Mouse (Mus musculus) intestine, postnatal 0 days (tissue): ENCODE results near the gene Ndufc2. TPM values are rescaled to one million over a fixed set of nuclear protein-coding genes. Genes with fewer than 3 reads are reported as not detected.
A peak's percentile ranks its signal among the peaks of the same experiment; 100 is the strongest.

Experiments used
- ATAC-seq: fragments of 200-750 bp; cut with Nextera tagmentation; 2 replicates; pipeline ENCODE4 v1.8.0; 2017; ENCODE audit warnings: mild to moderate bottlenecking, moderate TSS enrichment, moderate library complexity
- H3K27ac ChIP-seq: fragments of 300-500 bp; sonication (generic); 2 replicates; pipeline ENCODE4 v1.5.1; 2014; ENCODE audit warnings: mild to moderate bottlenecking, low read depth, low read length, moderate library complexity
- H3K27me3 ChIP-seq: fragments of 300-500 bp; sonication (generic); replicated peaks from 2 replicates; pipeline ENCODE4 v1.6.1; 2014; ENCODE audit warnings: low read length, mixed read lengths; ENCODE audit not compliant: control insufficient read depth, insufficient read depth
- H3K36me3 ChIP-seq: fragments of 300-500 bp; sonication (generic); 2 replicates; pipeline ENCODE4 v1.6.1; 2014; ENCODE audit warnings: mild to moderate bottlenecking, moderate library complexity; ENCODE audit not compliant: control insufficient read depth, insufficient read depth
- H3K4me1 ChIP-seq: fragments of 300-500 bp; sonication (generic); replicated peaks from 2 replicates; pipeline ENCODE4 v1.6.1; 2014; ENCODE audit warnings: antibody characterized with exemption, low read length, mixed read lengths; ENCODE audit not compliant: control insufficient read depth, insufficient read depth
- H3K4me2 ChIP-seq: fragments of 300-500 bp; sonication (generic); replicated peaks from 2 replicates; pipeline ENCODE4 v1.6.1; 2014; ENCODE audit warnings: low read depth, mild to moderate bottlenecking, moderate library complexity
- H3K4me3 ChIP-seq: fragments of 300-500 bp; sonication (generic); 2 replicates; pipeline ENCODE4 v1.5.1; 2014; ENCODE audit warnings: low read depth, low read length
- H3K9ac ChIP-seq: fragments of 300-500 bp; sonication (generic); 2 replicates; pipeline ENCODE4 v1.6.1; 2014; ENCODE audit warnings: mild to moderate bottlenecking, low read depth, low read length
- H3K9me3 ChIP-seq: fragments of 300-500 bp; sonication (generic); 2 replicates; pipeline ENCODE4 v1.6.1; 2016; ENCODE audit warnings: mixed run types; ENCODE audit not compliant: control insufficient read depth
- CTCF ChIP-seq: sonication (generic); IDR thresholded peaks from 2 replicates; pipeline ENCODE4 v1.5.1; 2016; ENCODE audit warnings: low read depth, mild to moderate bottlenecking, control low read depth, antibody characterized with exemption, moderate library complexity
- WGBS: fragments of 180-500 bp; shearing (Covaris S2); extraction: QIAGEN DNeasy Blood & Tissue Kit; methylation state at CpG from one replicate; pipeline ENCODE4 v1.1.7; 2014; 5-methylcytosine and 5-hydroxymethylcytosine counted together
- polyA plus RNA-seq: library from polyadenylated mRNA; unstranded; fragments of >200 nt; fragmentation: Nextera tagmentation; extraction: Ambion mirVana; gene quantifications from 2 replicates; pipeline ENCODE4 v1.2.1, GENCODE M21; 2015

The Ndufc2 gene
- polyA plus RNA-seq, 1 experiment from 2014 or later = 549 TPM

DNA sequence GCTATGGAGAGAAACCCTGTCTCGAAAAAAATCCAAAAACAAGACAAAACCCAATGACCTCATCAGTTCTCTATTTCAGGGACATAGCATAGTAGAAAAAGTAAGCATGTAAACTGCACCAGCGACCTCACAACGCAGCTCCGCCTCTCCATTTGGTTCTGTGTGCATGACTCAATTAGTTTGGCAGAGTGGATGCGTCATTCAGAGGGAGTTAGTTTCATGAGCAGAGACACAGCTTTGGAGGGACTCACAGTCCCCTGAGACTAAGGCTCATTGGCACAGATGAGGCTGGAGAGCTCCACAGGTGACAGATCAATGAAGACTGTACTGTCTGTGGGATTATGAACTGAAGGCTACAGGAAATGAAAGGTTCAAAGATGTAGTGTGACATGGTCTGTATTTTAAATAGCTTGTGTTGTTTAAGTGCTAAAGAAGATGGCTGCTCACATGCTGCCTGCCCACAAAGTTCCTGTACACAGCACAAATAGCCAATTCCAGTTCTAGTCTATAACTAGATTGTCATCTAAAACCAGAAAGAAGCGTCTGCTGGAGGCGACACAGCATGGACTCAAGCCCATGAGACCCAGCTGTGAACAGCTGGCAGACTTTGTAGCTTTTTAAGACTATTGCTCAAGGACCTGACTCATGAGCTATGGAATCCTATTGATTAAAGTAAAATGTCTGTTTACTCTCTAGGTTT is 13.5 kb upstream of the Ndufc2 start:
- whole genome bisulfite sequencing = 73% methylated on average over 7 of the region's 7 CpGs
- Histone ChIP-seq H3K36me3 (peaks cover 68% of the 10 kb centered on the region), H3K4me2 (no peak overlapping the region), H3K9me3 (no peaks in the 10 kb centered on the region), H3K27ac (0 out of 2 replicates have a peak overlapping the region, but pooled peaks have one; percentile 9), H3K27me3 (no peaks in the 10 kb centered on the region), H3K9ac (no peak overlapping the region), H3K4me1 (no peaks in the 10 kb centered on the region), H3K4me3 (no peak overlapping the region)
- ATAC-seq = no peak
- TF ChIP-seq CTCF = no peak

DNA sequence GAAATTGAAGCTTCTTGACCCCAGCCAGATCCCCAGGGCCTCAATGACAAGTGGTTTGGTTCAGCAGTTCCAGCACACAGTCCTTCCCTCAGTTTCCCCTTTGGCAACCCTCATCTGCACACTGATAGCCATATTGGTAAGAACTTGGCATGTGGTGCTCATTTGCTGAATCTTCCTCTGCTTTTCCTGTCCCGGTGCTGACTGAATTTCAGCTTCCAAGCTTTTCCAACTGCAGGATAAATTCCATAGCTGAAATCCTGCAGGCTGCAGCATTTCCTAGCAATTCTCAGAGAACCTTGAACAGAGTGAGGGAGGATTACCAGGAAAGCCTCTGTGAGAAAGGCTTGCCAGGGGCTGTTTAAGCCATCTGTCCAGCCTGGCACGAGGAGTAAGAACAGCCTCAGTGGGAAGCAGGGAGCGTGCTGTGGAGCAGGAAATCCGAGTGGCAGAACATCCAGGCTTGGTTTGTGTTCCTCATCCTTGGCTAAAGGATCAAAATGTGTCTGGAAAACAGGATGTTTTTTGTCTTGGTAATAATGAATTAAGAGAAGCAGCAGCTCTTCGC is 12.9 kb upstream of the Ndufc2 start:
- H3K4me3 ChIP-seq = no peak overlapping the region
- no peak for TF ChIP-seq CTCF
- no peak overlapping the region for H3K4me2 ChIP-seq
- peaks cover 67% of the 10 kb centered on the region for H3K36me3 ChIP-seq
- ATAC-seq = no peak
- H3K9me3 ChIP-seq = no peaks in the 10 kb centered on the region
- H3K27ac ChIP-seq = no peak overlapping the region
- no peaks in the 10 kb centered on the region for H3K4me1 ChIP-seq
- H3K27me3 ChIP-seq = no peaks in the 10 kb centered on the region
- 71% methylated on average over 5 of the region's 5 CpGs for WGBS
- no peak overlapping the region for H3K9ac ChIP-seq

DNA sequence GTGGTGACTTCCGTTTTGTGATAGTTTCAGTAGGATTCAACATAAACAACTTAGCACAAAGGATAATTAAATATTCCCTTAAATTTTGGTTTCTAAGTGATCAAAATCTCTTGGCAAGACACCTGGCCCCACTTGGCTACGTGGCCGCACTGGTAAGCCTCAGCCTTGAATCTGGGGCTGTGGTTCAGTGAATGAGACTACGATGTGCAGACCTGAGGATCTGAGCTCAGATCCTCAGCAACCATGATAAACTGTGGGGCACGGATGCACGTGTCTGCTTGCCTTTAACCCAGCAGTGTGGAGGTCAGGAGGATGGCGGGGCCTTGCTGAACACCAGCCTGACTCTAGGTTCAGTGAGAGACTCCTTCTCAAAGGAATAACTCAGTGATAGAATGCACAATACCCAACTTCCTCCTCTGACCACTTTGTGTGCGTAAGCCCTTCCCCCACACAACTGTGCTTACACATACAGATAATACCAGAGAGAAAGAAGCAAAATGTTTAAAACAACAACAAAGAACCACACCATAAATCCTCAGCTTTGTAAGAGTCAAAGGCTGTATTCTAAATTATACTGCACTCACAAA is 12.1 kb upstream of the Ndufc2 start:
- ATAC-seq = no peak
- Histone ChIP-seq H3K9ac (no peak overlapping the region), H3K4me2 (no peak overlapping the region), H3K4me1 (no peaks in the 10 kb centered on the region), H3K9me3 (no peaks in the 10 kb centered on the region), H3K4me3 (no peak overlapping the region), H3K27me3 (no peaks in the 10 kb centered on the region), H3K36me3 (peaks cover 61% of the 10 kb centered on the region), H3K27ac (no peak overlapping the region)
- TF ChIP-seq CTCF = no peak
- WGBS = 91% methylated on average over 8 of the region's 8 CpGs

DNA sequence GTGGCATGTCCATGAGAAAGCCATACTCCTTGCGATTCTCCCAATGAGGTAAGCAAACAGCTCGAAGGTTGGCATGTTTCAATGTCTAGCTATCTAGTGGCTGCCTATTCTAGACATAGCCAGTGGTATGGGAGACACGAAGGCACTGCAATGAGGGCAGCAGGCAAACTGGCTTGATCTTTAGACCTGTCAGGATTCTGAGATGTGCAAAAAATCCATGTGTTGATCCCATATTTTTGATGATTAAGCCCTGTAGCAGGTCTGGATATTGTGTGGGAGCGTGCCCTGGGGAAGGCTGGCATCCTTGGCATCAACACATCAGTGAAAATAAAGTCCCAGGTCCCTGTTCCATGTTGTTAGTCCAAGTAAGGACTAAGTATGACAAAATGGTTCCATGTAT is 11.3 kb upstream of the Ndufc2 start:
- H3K27ac ChIP-seq = no peak overlapping the region
- H3K4me2 ChIP-seq = no peak overlapping the region
- no peak overlapping the region for H3K9ac ChIP-seq
- H3K27me3 ChIP-seq = no peaks in the 10 kb centered on the region
- TF ChIP-seq CTCF = no peak
- 91% methylated on average over 4 of the region's 4 CpGs for WGBS
- no peak for ATAC-seq
- no peaks in the 10 kb centered on the region for H3K9me3 ChIP-seq
- H3K4me1 ChIP-seq = no peaks in the 10 kb centered on the region
- H3K36me3 ChIP-seq = peaks cover 56% of the 10 kb centered on the region
- no peak overlapping the region for H3K4me3 ChIP-seq

DNA sequence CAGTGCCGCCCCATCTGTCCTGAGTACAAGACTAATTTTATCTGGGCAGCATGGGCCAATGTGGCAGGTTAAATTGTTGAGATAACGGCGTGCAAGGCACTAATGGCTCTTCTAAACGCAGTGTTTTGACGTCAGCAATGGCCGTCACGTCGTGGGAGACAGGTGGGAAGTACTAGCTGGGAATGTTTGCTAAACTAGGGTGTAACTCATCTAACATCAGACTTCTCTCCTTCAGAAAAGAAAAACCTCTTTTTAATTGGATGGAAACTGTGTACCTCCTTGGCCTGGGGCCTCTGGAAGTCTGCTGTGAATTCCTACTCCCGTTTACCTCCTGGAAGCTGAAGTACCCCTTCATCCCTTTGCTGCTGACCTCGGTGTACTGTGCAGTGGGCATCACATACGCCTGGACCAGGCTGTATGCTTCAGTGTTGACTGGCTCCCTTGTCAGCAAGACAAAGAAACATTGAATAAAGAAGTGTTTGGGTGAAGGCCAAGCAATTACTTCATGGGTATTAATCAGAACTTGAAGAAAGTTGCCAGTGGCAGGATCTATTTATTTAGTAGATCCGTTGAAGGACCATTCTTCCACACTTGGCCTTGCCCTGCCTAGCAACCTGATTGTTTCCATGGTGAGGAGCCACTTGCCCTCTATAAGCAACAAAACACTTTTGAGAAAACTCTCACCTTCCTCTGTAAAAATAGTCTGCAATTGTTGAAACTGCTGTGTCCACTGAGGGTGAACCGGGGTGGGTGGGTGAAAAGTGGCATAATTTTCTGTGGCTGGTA is 8.3 kb upstream of the Ndufc2 start:
- TF ChIP-seq CTCF = no peak
- H3K4me1 ChIP-seq = no peaks in the 10 kb centered on the region
- H3K9me3 ChIP-seq = no peaks in the 10 kb centered on the region
- H3K27ac ChIP-seq = no peak overlapping the region; the same call in 1 of the 2 replicates
- H3K9ac ChIP-seq = no peak overlapping the region
- ATAC-seq = no peak
- no peak overlapping the region for H3K4me2 ChIP-seq
- 67% methylated on average over 13 of the region's 13 CpGs for WGBS
- H3K36me3 ChIP-seq = peaks cover 35% of the 10 kb centered on the region
- no peak overlapping the region for H3K4me3 ChIP-seq
- H3K27me3 ChIP-seq = no peaks in the 10 kb centered on the region

GRCm38 (mm10) chr7:97392079-97392445 is 7.7 kb upstream of the Ndufc2 start:
- Histone ChIP-seq H3K4me1 (no peaks in the 10 kb centered on the region), H3K9me3 (no peaks in the 10 kb centered on the region), H3K9ac (no peak overlapping the region), H3K4me3 (no peak overlapping the region), H3K4me2 (no peak overlapping the region), H3K27ac (no peak overlapping the region), H3K36me3 (peaks cover 30% of the 10 kb centered on the region), H3K27me3 (no peaks in the 10 kb centered on the region)
- TF ChIP-seq CTCF = no peak
- no peak for ATAC-seq
- 83% methylated on average over 6 of the region's 6 CpGs for WGBS
